Mouse (Mus musculus) hindlimb bud, embryonic 11.5 days (tissue): Measurements from ENCODE around the gene Smok2b.
"Not testable (repeated sequence)": the region's sequence is repeated elsewhere in the genome, so short reads cannot be mapped to it uniquely, and the experiment has no call there.

Source experiments
- DNase-seq: peaks from one replicate; pipeline ENCODE4 v3.0.0-alpha.2; 2012; ENCODE audit warnings: low read depth, low spot score; ENCODE audit errors: extremely low spot score

Smok2b gene

GRCm38 (mm10) chr17:13229957-13230356 lies at the start of gene Smok2b:
Smok2b (plus strand) TSS chr17:13230257.
- DNase-seq = not testable (repeated sequence)

- not testable (repeated sequence) for DNase-seq
These were observed 49.6 kb upstream of the Smok2b start for GRCm38 (mm10) chr17:13180491-13180890.

- DNase-seq = not testable (repeated sequence)
These were observed 47.3 kb upstream of the Smok2b start for GRCm38 (mm10) chr17:13182712-13183111.

- not testable (repeated sequence) for DNase-seq
These were observed 45.5 kb upstream of the Smok2b start for GRCm38 (mm10) chr17:13184514-13184913.

GRCm38 (mm10) chr17:13186541-13186940 lies 43.5 kb upstream of the Smok2b start:
- DNase-seq = not testable (repeated sequence)

GRCm38 (mm10) chr17:13187621-13188020 lies 42.4 kb upstream of the Smok2b start:
- DNase-seq = not testable (repeated sequence)

GRCm38 (mm10) chr17:13188846-13189245 lies 41.2 kb upstream of the Smok2b start:
- DNase-seq = not testable (repeated sequence)

- DNase-seq = not testable (repeated sequence)
These were observed 39.0 kb upstream of the Smok2b start for GRCm38 (mm10) chr17:13190836-13191583.

- not testable (repeated sequence) for DNase-seq
These were observed 33.6 kb upstream of the Smok2b start for GRCm38 (mm10) chr17:13196486-13196885.

GRCm38 (mm10) chr17:13198812-13199211 lies 31.2 kb upstream of the Smok2b start:
- not testable (repeated sequence) for DNase-seq

GRCm38 (mm10) chr17:13199880-13200409 lies 30.1 kb upstream of the Smok2b start:
- not testable (repeated sequence) for DNase-seq

- DNase-seq = not testable (repeated sequence)
These were observed 28.5 kb upstream of the Smok2b start for GRCm38 (mm10) chr17:13201551-13201950.

GRCm38 (mm10) chr17:13202453-13203107 lies 27.5 kb upstream of the Smok2b start:
- not testable (repeated sequence) for DNase-seq

- not testable (repeated sequence) for DNase-seq
These were observed 24.8 kb upstream of the Smok2b start for GRCm38 (mm10) chr17:13205247-13205646.

- DNase-seq = no peak
These were observed 23.6 kb upstream of the Smok2b start for GRCm38 (mm10) chr17:13206491-13206890.

- not testable (repeated sequence) for DNase-seq
These were observed 21.6 kb upstream of the Smok2b start for GRCm38 (mm10) chr17:13208460-13208859.

- no peak for DNase-seq
These were observed 17.8 kb upstream of the Smok2b start for GRCm38 (mm10) chr17:13212136-13212850.

GRCm38 (mm10) chr17:13214169-13214568 lies 15.9 kb upstream of the Smok2b start:
- no peak for DNase-seq

- DNase-seq = no peak
These were observed 14.5 kb upstream of the Smok2b start for GRCm38 (mm10) chr17:13215595-13215994.

GRCm38 (mm10) chr17:13220888-13221287 lies 9.2 kb upstream of the Smok2b start, which contains the start of gene Smok2a:
Smok2a (plus strand) TSS chr17:13221188.
- no peak for DNase-seq

GRCm38 (mm10) chr17:13221921-13222320 lies 8.1 kb upstream of the Smok2b start:
- not testable (repeated sequence) for DNase-seq
